Mouse (Mus musculus): Measurements from ENCODE around the gene Papss2.
"Not testable (repeated sequence)": the region's sequence is repeated elsewhere in the genome, so short reads cannot be mapped to it uniquely, and the experiment has no call there.

The Papss2 gene

DNA sequence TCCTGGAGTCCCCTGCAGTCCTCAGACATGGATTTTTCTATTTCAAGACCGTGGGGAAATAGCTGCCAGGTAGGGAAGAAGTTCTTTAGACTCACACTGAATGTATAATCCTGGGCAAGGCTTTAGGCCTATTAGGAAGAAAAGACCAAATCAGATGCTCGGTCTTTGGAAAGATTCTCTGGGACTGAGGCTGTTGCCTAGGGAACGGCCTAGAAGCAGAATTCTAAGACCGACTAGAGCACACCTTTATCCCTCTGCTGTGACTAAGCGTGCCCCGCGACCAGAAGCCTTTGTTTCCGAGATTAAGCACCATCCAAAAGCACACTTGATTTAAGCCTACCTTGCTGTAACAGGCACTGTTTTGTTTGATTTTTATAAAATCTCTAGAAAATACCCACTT lies 46.4 kb downstream of the Papss2 start:
- no peak for DNase-seq

DNA sequence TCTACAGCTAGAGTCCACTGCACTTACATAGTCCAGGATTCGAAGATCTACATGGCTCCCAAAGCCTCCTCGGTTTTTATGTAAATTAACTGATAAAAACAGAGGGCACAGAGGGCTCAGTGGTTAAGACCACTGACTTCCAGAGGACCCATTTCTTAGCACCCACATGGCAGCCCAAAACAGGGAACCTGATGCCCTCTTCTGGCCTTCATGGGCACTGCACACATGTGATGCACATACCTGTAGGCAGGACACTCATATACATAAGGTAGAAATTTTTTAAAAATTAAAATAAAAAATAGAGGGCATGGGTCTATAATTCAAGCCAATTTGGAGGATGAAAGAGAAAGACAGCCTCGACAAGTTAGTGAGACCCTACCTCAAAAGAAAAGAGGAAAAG lies 48.1 kb downstream of the Papss2 start:
- DNase-seq = no peak

DNA sequence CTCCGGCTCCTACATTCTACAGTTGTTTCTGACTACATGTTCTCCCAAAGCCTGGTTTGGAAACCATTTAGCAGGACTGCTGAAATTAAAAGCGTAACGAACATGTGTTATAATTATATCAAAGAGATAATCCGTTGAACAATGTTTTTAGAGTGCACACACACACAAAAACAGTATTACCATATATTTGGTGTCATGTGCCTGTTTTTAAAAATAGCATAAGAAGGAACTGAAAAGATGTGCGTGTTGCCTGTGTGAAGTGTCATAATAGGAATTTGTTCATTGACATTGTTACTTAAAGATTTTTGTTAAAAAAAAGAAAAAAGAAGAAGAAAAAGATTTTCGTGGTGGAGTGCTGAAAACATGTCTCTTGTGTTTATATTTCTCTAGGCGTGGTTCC lies 50.3 kb downstream of the Papss2 start:
- DNase-seq = no peak

- no peak for DNase-seq
These were observed 50.8 kb downstream of the Papss2 start for GRCm38 (mm10) chr19:32646382-32646781.

- no peak for DNase-seq
These were observed 52.5 kb downstream of the Papss2 start for GRCm38 (mm10) chr19:32648019-32648571.

DNA sequence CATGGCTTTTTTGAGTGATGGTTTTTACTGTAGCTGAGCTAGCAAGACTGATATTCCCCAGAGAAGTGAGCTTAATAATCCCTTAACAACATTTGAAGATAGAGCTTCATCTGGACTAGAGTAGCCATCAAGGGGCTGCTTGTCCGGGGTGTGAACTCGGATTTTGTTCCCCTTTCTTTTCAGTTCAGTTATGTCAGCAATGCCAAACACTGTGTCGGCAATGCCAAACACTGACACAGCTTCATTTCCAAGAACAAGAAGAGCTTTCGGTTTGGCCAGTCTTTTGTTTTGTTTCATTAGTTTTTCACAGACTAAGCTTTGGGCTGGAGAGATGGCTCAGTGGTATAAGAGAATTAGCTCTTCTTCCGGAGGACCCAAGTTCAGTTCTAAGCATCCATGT lies 55.5 kb downstream of the Papss2 start:
- no peak for DNase-seq

GRCm38 (mm10) chr19:32653122-32653521 lies 57.5 kb downstream of the Papss2 start:
- peak; percentile 28 for DNase-seq

GRCm38 (mm10) chr19:32653630-32654362 lies 58.2 kb downstream of the Papss2 start:
- DNase-seq = no peak

DNA sequence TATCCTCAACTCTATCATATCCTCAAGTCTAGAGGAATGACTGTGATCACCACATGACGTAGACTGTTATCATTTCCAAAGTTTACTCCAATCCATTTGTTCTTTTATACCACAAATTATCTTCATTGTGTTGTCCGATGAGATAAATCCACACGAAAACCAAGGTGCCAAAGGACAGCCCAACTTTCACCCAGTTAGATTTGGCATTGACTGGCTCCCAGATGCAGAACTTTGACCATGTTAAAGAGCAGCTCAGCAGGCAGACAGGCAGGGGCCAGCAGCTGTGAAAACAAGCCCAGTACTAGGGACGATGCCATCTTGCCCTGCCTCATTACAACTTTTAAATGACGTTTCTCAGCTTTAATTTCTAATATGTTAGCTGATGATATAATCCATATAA lies 63.8 kb downstream of the Papss2 start:
- peak; percentile 64 for DNase-seq

DNA sequence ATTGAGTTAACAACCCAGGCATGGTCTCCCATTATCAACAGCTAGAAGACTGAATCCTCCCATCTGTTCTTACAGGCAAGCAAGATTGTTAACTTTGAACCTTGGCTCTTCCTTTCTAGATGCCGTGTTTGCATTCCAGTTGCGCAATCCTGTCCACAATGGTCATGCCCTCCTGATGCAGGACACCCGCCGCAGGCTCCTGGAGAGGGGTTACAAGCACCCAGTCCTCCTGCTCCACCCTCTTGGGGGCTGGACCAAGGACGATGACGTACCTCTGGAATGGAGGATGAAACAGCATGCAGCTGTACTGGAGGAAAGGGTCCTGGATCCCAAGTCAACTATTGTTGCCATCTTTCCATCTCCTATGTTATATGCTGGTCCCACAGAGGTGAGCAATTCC lies 67.3 kb downstream of the Papss2 start:
- peak; percentile 48 for DNase-seq

- no peak for DNase-seq
These were observed 69.7 kb downstream of the Papss2 start for GRCm38 (mm10) chr19:32665243-32665642.

DNA sequence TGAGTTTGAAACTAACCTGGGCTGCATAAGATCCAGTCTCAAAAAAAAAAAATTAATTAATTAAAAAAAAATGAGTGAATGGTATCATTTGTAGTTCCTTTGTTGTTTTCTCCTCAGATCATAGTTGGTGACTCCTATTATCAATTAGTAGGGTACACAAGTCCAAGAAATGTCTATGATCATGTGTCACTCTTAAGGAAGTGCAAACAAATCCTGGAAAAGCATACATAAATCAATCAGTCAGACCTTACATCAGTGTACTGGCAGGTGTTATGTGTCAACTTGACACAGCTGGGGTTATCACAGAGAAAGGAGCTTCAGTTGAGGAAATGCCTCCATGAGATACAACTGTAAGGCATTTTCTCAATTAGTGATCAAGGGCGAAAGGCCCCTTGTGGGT lies 72.2 kb downstream of the Papss2 start:
- DNase-seq = not testable (repeated sequence)

DNA sequence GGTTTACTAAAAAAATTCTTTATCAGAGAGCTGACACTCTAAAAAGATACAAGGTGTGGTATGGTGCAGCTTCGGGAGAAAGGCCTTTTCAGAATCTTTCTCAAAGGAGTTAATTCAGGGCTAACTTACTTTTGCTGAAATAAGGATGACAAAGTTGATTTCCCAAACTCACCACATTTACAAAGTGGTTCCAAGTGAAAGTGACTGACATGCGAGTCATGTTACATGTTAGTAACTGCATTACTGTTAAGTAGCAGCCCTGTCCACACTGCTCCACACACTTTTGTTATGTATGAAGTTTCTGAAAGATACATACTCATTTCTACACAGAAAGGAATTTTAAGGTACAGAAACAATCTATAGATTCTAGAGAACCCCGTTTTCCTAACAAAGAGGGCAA lies 80.2 kb downstream of the Papss2 start:
- no peak for DNase-seq

- DNase-seq = no peak
These were observed 85.3 kb downstream of the Papss2 start for GRCm38 (mm10) chr19:32680894-32681293.

DNA sequence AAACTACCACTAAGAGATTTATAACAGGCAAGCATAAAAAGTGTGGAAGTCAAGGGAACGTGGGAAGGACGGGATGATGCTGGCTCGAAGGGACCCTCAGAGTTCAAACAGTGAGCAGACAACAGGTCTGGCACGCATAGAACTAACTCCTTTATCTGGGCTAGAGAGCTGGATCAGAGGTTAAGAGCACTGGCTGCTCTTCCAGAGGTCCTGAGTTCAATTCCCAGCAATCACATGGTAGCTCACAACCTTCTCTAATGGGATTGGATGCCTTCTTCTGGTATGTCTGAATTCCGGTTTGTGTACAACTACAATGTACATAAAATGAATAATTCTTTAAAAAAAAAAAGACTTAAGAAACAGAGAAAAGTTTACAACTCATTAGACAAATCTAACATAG lies 87.5 kb downstream of the Papss2 start:
- DNase-seq = no peak

DNA sequence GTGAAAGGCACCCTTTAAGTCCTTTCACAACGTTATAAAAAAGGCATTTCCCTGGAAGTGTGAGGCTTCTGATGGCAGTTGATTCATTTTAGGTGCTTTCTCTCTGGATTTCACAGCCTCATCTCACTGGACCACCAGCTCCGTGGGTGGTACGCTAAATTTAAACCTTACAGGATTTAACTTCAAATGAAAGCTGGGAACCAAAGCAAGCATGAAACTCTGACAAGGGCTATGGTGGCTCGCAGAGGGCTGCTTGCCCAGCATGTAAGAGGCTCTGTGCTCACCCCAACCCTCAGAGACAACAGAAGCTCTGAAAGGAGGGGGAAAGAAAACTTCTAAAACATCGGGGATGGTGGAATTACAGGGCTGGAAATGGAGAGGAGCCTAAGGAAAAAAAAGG lies 92.1 kb downstream of the Papss2 start:
- no peak for DNase-seq

DNA sequence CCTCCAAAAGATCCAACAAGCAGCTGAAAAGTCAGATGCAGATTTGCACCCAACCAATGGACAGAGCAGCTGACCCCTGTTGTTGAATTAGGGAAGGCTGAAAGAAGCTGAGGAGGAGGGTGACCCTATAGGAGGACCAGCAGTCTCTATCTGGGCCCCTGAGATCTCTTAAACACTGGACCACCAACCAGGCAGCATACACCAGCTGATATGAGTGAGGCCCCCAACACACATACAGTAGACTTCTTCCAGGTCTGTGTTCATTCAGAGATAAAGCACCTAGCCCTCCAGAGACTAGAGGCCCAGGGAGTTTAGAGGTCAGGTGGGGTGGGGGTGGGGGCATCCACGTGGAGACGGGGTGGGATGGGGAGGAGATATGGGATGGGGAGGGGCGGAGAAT lies 92.6 kb downstream of the Papss2 start:
- DNase-seq = not testable (repeated sequence)

- DNase-seq = no peak
These were observed 94.1 kb downstream of the Papss2 start for GRCm38 (mm10) chr19:32689724-32690123.

DNA sequence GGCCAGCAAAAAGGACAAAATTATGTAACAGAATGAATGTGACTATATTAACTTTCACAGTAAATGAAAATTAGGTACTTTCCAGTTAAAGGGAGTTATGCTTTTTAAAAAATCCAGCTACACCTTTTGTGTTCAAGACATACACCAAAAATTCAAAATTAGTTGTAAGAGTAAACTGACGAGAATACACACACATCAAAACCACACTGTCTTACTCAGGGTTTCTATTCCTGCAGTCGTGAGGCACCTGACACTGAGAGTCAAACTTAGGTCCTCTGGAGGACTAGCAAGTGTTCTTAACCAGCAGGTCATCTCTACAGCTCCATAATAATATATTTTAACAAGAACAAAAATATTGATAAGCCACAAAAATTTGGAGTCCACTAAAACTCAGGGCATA lies 101.1 kb downstream of the Papss2 start:
- no peak for DNase-seq

DNA sequence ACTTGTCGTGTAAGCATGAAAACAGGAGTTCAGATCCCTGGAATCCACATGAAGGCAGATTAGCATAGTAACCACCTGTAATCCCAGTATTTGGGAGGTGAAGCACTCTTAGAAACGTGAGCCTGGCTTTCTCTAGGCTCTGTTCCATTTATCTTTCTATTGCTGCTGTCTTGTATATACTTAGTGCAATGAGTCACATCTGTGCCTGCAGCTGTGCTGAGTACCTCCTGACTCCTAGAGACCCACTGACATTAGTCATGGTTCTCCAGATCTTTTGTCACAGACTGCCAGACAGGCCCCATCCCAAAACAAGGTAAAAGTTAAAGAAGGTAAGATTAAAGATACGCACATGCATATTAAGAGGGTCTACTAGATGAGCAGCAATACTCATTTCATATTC lies 106.6 kb downstream of the Papss2 start:
- DNase-seq = no peak

DNA sequence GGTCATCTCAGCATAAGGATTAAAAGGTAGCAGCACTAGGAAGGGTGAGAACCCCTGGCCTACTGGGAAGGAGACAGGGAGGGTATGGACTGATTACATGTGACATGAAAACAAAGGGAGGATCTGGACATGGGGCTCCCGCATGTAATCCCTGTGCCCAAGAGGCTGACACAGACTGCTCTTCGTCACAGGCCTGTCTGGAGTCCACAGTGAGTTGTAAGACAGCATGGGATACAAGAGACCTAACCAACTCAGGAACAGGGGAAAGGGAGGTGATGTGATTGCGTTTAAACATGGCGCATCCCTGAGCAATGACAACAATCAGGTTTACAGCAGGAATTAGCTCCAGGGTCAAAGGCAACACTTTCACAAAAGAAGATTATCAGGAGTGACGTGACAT lies 113.4 kb downstream of the Papss2 start:
- no peak for DNase-seq

- peak; percentile 21 for DNase-seq
These were observed 114.7 kb downstream of the Papss2 start for GRCm38 (mm10) chr19:32710288-32710687.

DNA sequence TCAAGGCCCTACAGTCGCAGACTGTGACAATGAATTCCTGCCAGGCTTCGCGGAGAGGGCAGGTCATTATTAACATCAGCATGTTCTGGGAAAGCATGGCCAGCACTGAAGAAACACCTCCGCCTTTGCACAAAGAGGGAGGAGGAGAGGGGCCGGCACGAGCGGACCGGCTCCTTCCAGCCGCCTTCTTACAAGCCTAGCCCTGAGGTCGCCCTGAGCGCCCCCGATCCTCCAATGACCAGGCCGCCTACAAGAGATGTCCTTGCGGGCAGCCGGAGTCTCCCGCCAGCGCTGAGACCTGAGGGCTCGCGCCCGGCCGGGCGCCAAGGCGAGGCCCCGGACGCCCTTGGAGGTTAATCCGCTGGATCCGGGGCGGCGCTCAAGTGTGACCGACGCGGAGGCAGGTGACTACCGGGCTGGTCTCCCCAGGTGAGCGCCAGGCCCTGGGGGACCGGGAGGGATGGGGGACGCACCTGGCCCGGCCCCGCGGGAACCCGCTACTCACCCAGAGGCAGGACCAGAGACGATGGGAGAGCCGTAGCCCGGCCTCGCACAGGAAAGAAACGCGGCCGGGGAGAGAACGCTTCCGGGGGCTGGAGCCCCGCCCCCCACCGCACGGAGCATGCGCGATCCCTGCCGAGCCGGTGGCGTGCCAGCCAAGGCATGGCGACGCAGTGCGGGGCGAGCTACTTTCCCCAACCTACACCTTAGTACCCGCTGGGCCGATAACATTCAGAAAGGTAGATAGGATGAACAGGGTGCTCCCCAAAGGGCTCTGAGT lies 116.4 kb downstream of the Papss2 start:
- DNase-seq = peak; percentile 92

GRCm38 (mm10) chr19:32712588-32713042 lies 117.0 kb downstream of the Papss2 start:
- DNase-seq = peak; percentile 90

Data from kidney, adult 9 months (tissue).